In the genomic region with DNA sequence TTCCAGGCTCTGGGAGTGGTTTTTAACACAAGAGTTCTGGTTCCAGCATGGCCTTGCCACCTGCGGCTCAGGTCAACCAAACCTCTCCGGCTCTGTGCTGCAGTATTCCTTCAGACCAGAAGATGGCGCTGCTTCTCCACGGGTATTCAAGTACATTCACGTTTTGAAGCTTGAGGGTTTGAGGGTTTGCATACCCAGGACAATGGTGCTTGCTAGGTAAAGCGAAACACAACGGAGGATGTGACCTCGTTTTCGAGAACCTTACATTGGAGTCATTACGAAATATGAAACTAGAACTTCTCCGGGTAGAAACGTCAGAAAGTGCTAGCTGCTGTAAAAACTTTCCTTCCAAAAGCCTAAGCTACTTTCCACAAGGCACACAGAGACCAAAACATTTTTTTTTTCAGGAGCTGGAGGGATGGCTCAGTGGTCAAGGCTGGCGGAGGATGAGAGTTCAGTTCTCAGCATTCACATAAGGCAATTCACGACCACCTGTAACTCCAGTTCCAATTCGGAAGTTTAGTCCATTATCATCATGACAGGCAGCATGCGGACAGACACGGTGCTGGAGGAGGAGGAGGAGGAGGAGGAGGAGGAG, we compare ENCODE assay signal across 8 mouse cellular contexts. TPM values are rescaled to one million over a fixed set of nuclear protein-coding genes. Genes with fewer than 3 reads are reported as not detected.
A peak's percentile ranks its signal among the peaks of the same experiment; 100 is the strongest.
DNase-seq lines count a peak whose midpoint lies in the region; ATAC-seq lines count a peak whose summit lies in the region.

No protein-coding gene starts in this region.

- DNase-seq in WW6 (ENCODE audit: low read depth, low spot score): peak; percentile 87
- DNase-seq in cerebellum, postnatal 4 days (ENCODE audit: low spot score in 2 of 2): peak; percentile 80 to 92
- DNase-seq in gastrocnemius, adult 18-20 months (ENCODE audit: low spot score): peak; percentile 87
- DNase-seq in left cerebral cortex, adult 18-20 months (ENCODE audit: low spot score in 2 of 2): peak; percentile 86 to 90
- DNase-seq in right cerebral cortex, adult 2 months (ENCODE audit: low spot score in 2 of 2): peak; percentile 92 to 93
- peak; percentile 51 for DNase-seq in urinary bladder, postnatal 10 days (ENCODE audit: low spot score)

- no peak overlapping the region; the same call in 1 of the 2 replicates for H3K9ac ChIP-seq in hindbrain, embryonic 16.5 days (ENCODE audit: low read depth, low read length)

- H3K4me1 ChIP-seq in hindbrain, embryonic 16.5 days (ENCODE audit: control insufficient read depth, insufficient read depth, low read depth, low read length): peaks cover 3% of the 10 kb centered on the region; the same call in 1 of the 2 replicates

- H3K9me3 ChIP-seq in hindbrain, embryonic 16.5 days (ENCODE audit: control insufficient read depth, low read length): no peaks in the 10 kb centered on the region

- ATAC-seq in hindbrain, embryonic 16.5 days: no peak
- ATAC-seq in megakaryocyte, adult 5-6 weeks (ENCODE audit: poor library complexity, severe bottlenecking): peak; percentile 92

- 2% methylated on average over 17 of the region's 17 CpGs for WGBS in hindbrain, embryonic 16.5 days

- H3K4me3 ChIP-seq in hindbrain, embryonic 16.5 days (ENCODE audit: low read length): peak overlapping the region; percentile 27

- H3K27ac ChIP-seq in hindbrain, embryonic 16.5 days (ENCODE audit: low read depth, low read length): no peak overlapping the region

- H3K36me3 ChIP-seq in hindbrain, embryonic 16.5 days (ENCODE audit: control insufficient read depth, insufficient read depth, low read length): no peaks in the 10 kb centered on the region

- peak overlapping the region; percentile 63 for H3K4me2 ChIP-seq in hindbrain, embryonic 16.5 days (ENCODE audit: low read length)

- no peaks in the 10 kb centered on the region for H3K27me3 ChIP-seq in hindbrain, embryonic 16.5 days (replicated peaks; ENCODE audit: control insufficient read depth, insufficient read depth, low read length)

RNA-seq across cellular contexts. Expression of a gene that starts 19.5 kb away (rescaled TPM):
- 100 to 1,000 TPM; 192 to 239 TPM for total RNA-seq in gastrocnemius, adult 18-20 months (2021)
- polyA plus RNA-seq in hindbrain, embryonic 16.5 days (2015; fragmentation: Nextera tagmentation; extraction: Ambion mirVana): 54.5 and 54.6 TPM in 2 replicates
- total RNA-seq in left cerebral cortex, adult 18-20 months (2021): 100 to 1,000 TPM; 636 to 646 TPM
- 6.8 and 8.1 TPM in 2 replicates for total RNA-seq in megakaryocyte, adult 5-6 weeks (2015)
- 4.4 and 8.8 TPM in 2 replicates for total RNA-seq in megakaryocyte, adult 5-6 weeks (2017)

RNA-seq across cellular contexts. Expression of a gene that starts 47.0 kb away (rescaled TPM):
- total RNA-seq in gastrocnemius, adult 18-20 months (2021): not detected
- 0.10 and 0.26 TPM in 2 replicates for polyA plus RNA-seq in hindbrain, embryonic 16.5 days (2015; fragmentation: Nextera tagmentation; extraction: Ambion mirVana)
- 1 to 10 TPM in 1 of 2 experiments, under 1 TPM in 1; 0.77 to 2.0 TPM for total RNA-seq in left cerebral cortex, adult 18-20 months (2021)
- total RNA-seq in megakaryocyte, adult 5-6 weeks (2015): not detected in 2 replicates
- not detected in 2 replicates for total RNA-seq in megakaryocyte, adult 5-6 weeks (2017)

Comparison
In these comparisons a context has a peak if more than half of its experiments do, and no peak if none do; other contexts are left out.
1. RNA of a gene that starts 19.5 kb away (total RNA-seq): 636 to 646 TPM in left cerebral cortex, adult 18-20 months and 192 to 239 TPM in gastrocnemius, adult 18-20 months; 4.4 to 8.8 TPM in megakaryocyte, adult 5-6 weeks; every median in the first group is over 10 times any median in the second.
2. Peak in every context shown above with its lines, with median percentiles within 50 percentile points of each other: DNase-seq.